Mouse (Mus musculus): Measurements from ENCODE around the gene Cer1. TPM values are rescaled to one million over a fixed set of nuclear protein-coding genes. Genes with fewer than 3 reads are reported as not detected.
A peak's percentile ranks its signal among the peaks of the same experiment; 100 is the strongest.

Cer1 gene
- polyA plus RNA-seq, 1 experiment from 2014 or later, result not detected

DNA sequence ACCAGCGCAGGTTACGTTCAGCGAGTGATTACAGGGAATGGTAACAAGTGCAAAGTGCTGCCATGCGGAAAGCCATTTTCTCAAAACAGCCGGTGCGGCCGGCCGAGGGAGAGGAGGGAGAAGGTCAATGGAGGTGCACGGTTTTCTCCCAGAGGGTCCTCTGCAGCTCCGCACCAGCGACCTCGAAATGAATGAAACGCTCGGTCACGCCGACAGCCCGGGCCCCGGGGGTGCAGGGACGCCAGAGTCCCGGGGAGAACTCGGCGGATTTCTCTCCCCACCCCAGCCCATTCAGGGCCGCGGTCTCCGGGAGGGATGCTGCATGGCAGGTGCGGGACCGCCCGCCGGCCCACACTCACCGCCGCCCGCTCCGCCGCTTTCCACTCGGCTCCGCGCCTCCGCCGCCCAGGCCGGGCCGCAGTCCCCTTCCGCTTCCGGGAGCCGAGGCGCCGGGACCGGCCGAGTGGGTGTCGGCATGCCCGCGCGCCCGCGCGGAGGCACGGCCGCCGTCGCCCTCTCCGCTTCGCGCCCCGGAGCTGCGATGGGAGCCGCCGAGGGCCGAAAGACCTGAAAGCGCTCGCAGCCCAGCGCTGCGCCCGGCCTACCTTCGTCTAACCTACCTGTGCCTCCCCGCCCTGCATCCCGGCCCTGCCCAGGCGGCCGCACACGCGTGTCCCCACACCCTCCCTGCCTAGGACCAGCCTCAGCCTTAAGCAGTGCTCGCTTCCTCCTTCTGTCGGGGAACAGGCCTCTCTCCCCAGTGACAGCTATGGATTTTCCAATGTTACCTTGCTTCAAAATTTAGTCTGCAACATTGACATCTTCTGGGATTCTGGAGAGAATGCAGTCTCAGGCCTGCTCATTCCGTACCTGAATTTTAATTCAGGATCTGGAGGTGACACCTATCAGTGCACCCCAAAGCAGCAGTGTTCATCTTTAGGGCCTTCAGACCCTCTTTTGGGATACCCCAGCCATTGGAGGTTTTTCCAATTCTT is 25.5 kb downstream of the Cer1 start, which contains the start of gene Zdhhc21:
Gene Zdhhc21 (minus strand): TSS at position 828 of the 995 bp plus-strand sequence.
- 1% methylated on average over 79 of the region's 82 CpGs for WGBS
- Histone ChIP-seq H3K36me3 (ENCODE audit: insufficient read depth, low read length) (no peaks in the 10 kb centered on the region), H3K4me1 (replicated peaks; ENCODE audit: insufficient read depth, low read length) (no peaks in the 10 kb centered on the region), H3K27me3 (ENCODE audit: insufficient read depth, low read length) (no peaks in the 10 kb centered on the region), H3K4me3 (replicated peaks; ENCODE audit: low read depth, low read length) (peak within 1 kb of the TSS; percentile 82), H3K27ac (peak within 1 kb of the TSS; percentile 88), H3K4me2 (ENCODE audit: low read length) (peak within 1 kb of the TSS; percentile 87), H3K9me3 (replicated peaks; ENCODE audit: low read length) (no peaks in the 10 kb centered on the region), H3K9ac (ENCODE audit: low read depth, low read length) (peak within 1 kb of the TSS; percentile 88)
- DNase-seq (ENCODE audit: low spot score) (peak; percentile 65), ATAC-seq (replicated peaks; ENCODE audit: low FRiP score, low read depth) (peak; percentile 93)
- TF ChIP-seq CTCF (IDR thresholded peaks at IDR 0.05; ENCODE audit: low read depth), result no peak

DNA sequence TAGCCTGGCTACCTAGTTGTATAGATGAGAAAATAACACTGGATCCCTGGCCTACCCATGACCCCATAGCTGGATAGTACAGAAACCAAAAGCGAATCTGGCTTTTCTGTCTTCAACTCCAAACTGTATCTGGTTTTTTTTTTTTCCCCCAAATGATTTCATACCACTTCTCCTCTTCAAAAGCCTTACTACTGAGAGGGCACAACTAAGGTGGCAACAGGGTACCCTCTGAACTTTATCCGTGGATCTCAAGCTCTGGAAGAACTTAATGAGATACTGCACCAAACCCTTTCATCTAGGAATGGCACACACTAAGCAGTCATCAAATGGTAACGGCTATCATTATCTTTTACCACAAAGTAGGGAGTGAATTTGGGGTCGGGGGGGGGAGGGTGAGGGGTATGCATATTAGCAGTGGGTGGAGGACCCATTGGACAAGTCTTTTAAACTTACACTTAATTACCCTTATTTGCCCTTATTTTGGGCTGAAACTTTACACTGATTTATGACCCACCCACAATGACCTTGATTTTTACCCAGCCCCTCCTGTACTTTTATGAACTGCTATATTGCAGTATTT is 26.4 kb downstream of the Cer1 start:
- H3K4me1 ChIP-seq (replicated peaks; ENCODE audit: insufficient read depth, low read length), result no peaks in the 10 kb centered on the region
- H3K27ac ChIP-seq, result peak overlapping the region; percentile 88; the same call in 1 of the 2 replicates
- ATAC-seq (replicated peaks; ENCODE audit: low FRiP score, low read depth) (no peak), DNase-seq (ENCODE audit: low spot score) (no peak)
- no peak for TF ChIP-seq CTCF (IDR thresholded peaks at IDR 0.05; ENCODE audit: low read depth)
- peak overlapping the region; percentile 88; the same call in 1 of the 2 replicates for H3K9ac ChIP-seq (ENCODE audit: low read depth, low read length)
- WGBS, result 25% methylated on average over 4 of the region's 4 CpGs
- no peaks in the 10 kb centered on the region for H3K27me3 ChIP-seq (ENCODE audit: insufficient read depth, low read length)
- H3K36me3 ChIP-seq (ENCODE audit: insufficient read depth, low read length), result no peaks in the 10 kb centered on the region
- H3K4me2 ChIP-seq (ENCODE audit: low read length), result peak overlapping the region; percentile 87
- H3K9me3 ChIP-seq (replicated peaks; ENCODE audit: low read length), result no peaks in the 10 kb centered on the region
- H3K4me3 ChIP-seq (replicated peaks; ENCODE audit: low read depth, low read length), result peak overlapping the region; percentile 82

DNA sequence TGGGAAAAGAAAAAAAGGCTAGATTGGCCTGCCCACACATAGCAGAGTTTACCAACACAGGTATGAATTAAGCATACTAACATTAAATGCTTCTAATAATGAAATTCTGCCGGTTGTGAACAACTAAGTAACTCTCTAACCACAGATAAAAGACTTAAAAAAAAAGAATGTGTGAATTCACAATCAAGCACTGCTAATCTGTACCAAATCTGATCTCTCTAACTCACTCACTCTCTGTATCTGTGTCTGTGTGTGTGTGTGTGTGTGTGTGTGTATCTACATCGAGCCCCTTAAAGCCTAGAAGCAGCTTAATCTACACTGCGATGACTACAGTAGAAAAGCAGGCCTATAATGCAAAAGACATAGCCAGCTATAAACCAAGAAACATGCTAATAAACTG is 28.0 kb downstream of the Cer1 start:
- no peak for ATAC-seq (replicated peaks; ENCODE audit: low FRiP score, low read depth)
- Histone ChIP-seq H3K36me3 (ENCODE audit: insufficient read depth, low read length) (peaks cover 5% of the 10 kb centered on the region; the same call in 1 of the 2 replicates), H3K4me1 (replicated peaks; ENCODE audit: insufficient read depth, low read length) (no peaks in the 10 kb centered on the region), H3K27me3 (ENCODE audit: insufficient read depth, low read length) (no peaks in the 10 kb centered on the region), H3K9me3 (replicated peaks; ENCODE audit: low read length) (no peaks in the 10 kb centered on the region), H3K4me3 (replicated peaks; ENCODE audit: low read depth, low read length) (no peak overlapping the region), H3K9ac (ENCODE audit: low read depth, low read length) (no peak overlapping the region), H3K4me2 (ENCODE audit: low read length) (no peak overlapping the region), H3K27ac (no peak overlapping the region)
- WGBS, result 92% methylated on average over 3 of the region's 3 CpGs
- TF ChIP-seq CTCF (IDR thresholded peaks at IDR 0.05; ENCODE audit: low read depth), result no peak
- no peak for DNase-seq (ENCODE audit: low spot score)

DNA sequence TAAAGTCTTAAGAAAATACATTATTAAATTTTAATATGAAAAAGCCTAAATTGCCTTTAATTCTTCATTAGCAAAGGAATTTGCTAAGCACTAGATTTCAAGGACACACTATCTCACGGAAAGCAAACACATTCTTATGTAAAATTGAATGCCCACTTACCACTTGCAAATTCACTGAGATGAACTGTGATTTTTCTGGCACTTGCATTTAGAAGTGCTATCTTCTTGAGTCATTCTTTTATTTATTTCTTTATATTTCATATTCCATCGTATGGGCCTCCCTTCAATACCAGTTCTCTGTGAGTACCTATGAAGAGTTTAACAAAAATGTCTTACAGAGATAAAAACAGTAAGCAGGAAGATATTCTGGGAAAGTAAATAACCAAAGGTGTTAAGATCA is 31.1 kb downstream of the Cer1 start:
- TF ChIP-seq CTCF (IDR thresholded peaks at IDR 0.05; ENCODE audit: low read depth), result no peak
- peaks cover 5% of the 10 kb centered on the region; the same call in 1 of the 2 replicates for H3K36me3 ChIP-seq (ENCODE audit: insufficient read depth, low read length)
- H3K27ac ChIP-seq, result no peak overlapping the region
- H3K4me3 ChIP-seq (replicated peaks; ENCODE audit: low read depth, low read length), result no peak overlapping the region
- no peaks in the 10 kb centered on the region for H3K4me1 ChIP-seq (replicated peaks; ENCODE audit: insufficient read depth, low read length)
- no peak overlapping the region for H3K4me2 ChIP-seq (ENCODE audit: low read length)
- DNase-seq (ENCODE audit: low spot score) (no peak), ATAC-seq (replicated peaks; ENCODE audit: low FRiP score, low read depth) (no peak)
- H3K9me3 ChIP-seq (replicated peaks; ENCODE audit: low read length), result no peaks in the 10 kb centered on the region
- H3K9ac ChIP-seq (ENCODE audit: low read depth, low read length), result no peak overlapping the region
- no peaks in the 10 kb centered on the region for H3K27me3 ChIP-seq (ENCODE audit: insufficient read depth, low read length)
- 90% methylated on average over 2 of the region's 2 CpGs for WGBS

DNA sequence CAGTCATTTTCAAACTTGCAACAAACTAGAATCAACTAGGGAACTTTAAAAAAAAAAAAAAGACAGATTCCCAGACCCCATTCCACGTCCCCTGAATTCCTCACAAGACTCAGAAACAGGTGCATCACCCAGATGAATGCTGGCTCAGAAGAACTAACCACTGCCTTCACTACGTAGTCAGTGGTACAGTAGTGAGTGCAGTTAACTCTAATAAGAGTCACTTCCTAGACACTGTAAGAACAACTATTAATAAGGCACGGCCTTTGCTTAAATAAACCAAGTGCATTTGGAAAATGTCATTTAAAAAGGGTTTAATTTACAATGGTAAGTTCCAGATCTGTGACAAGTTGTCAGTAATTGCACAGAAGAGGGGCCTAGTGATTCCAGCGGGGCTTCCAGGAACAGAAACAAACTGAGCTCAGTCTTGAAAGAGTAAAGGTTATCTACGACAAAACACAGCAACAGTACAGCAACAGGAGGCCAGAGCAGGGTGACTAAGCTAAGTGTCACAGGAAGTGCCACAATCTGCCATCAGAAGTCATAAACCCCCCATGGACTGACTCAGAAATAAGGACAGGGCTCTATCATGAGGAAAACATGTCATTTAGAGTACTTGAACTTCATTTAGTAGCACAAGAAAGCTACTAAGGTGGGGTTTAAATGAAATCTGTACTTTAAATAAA is 36.3 kb downstream of the Cer1 start:
- H3K36me3 ChIP-seq (ENCODE audit: insufficient read depth, low read length), result peaks cover 8% of the 10 kb centered on the region; the same call in 1 of the 2 replicates
- H3K4me1 ChIP-seq (replicated peaks; ENCODE audit: insufficient read depth, low read length), result no peaks in the 10 kb centered on the region
- H3K4me2 ChIP-seq (ENCODE audit: low read length), result no peak overlapping the region
- WGBS, result 57% methylated on average over 5 of the region's 5 CpGs
- DNase-seq (ENCODE audit: low spot score), result no peak
- H3K9me3 ChIP-seq (replicated peaks; ENCODE audit: low read length), result no peaks in the 10 kb centered on the region
- H3K9ac ChIP-seq (ENCODE audit: low read depth, low read length), result no peak overlapping the region
- ATAC-seq (replicated peaks; ENCODE audit: low FRiP score, low read depth), result no peak
- no peak for TF ChIP-seq CTCF (IDR thresholded peaks at IDR 0.05; ENCODE audit: low read depth)
- no peak overlapping the region for H3K27ac ChIP-seq
- H3K27me3 ChIP-seq (ENCODE audit: insufficient read depth, low read length), result no peaks in the 10 kb centered on the region
- H3K4me3 ChIP-seq (replicated peaks; ENCODE audit: low read depth, low read length), result no peak overlapping the region

Data from kidney, postnatal 0 days (tissue).